Mouse (Mus musculus): ENCODE measurements at regions not wholly inside any gene's neighbourhood (a gene's known extent, or its start where the extent isn't known, plus 50 kb on each side); places are given as distances from the start of the nearest gene placed in this dataset.

- no peak for ATAC-seq
These were observed 152.6 kb downstream of the Chst1 start for GRCm38 (mm10) chr2:92752156-92752555.

DNA sequence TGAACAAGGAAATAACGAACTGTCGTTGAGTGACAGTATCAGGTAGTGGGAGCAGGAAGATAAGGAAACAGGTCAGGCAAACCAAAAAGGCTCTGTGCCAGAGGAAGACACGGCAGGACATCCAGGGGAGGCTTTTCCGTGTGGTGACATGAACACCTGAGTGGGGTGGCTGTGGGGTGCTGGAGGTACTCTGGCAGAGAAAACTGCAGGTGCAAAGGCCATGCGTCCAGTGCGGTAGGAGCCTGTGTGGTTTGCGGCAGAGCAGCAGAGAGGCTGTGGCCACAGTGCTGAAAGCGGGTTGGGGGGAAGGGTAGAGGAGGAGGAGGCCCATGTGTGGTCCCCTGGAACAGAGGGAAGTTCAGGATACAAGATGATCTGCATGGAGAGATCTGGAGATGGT is 153.3 kb downstream of the Chst1 start:
- DNase-seq (ENCODE audit: low spot score) = no peak

More at GRCm38 (mm10) chr2:92752156-92752555, 152.6 kb downstream of the Chst1 start:
- Histone ChIP-seq H3K27me3 (replicated peaks; ENCODE audit: control insufficient read depth, insufficient read depth, low read length) (no peaks in the 10 kb centered on the region), H3K4me1 (ENCODE audit: control insufficient read depth, insufficient read depth, low read length) (no peaks in the 10 kb centered on the region), H3K4me2 (ENCODE audit: low read length) (no peak overlapping the region), H3K9ac (ENCODE audit: low read length) (no peak overlapping the region), H3K36me3 (ENCODE audit: control insufficient read depth, insufficient read depth, low read length) (no peaks in the 10 kb centered on the region), H3K9me3 (replicated peaks; ENCODE audit: control insufficient read depth, low read length) (no peaks in the 10 kb centered on the region), H3K27ac (ENCODE audit: low read depth, low read length) (no peak overlapping the region), H3K4me3 (ENCODE audit: low read depth, low read length) (no peak overlapping the region)
- 92% methylated on average over 3 of the region's 3 CpGs for WGBS
- no peak for DNase-seq (ENCODE audit: low spot score)

DNA sequence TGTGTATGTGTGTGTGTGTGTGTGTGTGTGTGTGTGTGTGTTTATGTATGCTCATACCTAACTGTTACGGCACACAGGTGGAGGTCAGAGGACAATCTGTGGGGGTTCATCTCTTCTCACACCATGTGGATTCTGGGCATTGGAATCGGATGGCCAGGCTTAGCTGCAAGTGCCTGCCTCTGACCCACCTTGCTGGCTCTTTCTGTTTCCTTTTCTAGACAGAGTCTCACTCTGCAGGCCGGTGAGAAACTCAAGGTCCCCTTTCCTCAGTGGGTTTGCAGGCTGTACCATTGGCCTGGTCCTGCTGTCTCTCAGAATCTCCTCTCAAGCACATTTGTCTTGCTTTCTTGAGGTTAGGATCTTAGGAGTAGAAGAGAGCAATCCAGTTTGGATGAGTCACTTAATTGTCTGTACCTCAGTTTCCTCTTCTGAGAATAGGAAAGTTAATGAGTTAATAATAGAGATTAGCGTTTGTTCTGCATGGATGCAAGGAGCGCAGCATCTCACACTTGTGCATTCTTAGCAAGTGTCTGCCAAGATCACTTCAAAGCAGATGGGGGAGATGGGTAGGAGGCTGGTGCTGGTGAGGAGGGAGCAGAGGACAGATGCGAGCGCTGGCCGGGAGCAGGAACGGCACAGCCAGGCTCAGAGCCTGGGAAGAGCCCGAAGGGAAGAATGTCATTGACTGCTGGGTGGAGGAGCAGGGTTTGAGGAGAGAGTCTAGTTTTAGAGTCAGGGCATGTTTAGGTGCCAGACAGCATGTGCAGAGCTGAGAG is 155.2 kb downstream of the Chst1 start:
- Histone ChIP-seq H3K27ac (ENCODE audit: low read depth, low read length) (0 out of 2 replicates have a peak overlapping the region, but pooled peaks have one; percentile 44), H3K9ac (ENCODE audit: low read length) (no peak overlapping the region), H3K4me2 (ENCODE audit: low read length) (no peak overlapping the region), H3K4me3 (ENCODE audit: low read depth, low read length) (no peak overlapping the region), H3K36me3 (ENCODE audit: control insufficient read depth, insufficient read depth, low read length) (no peaks in the 10 kb centered on the region), H3K9me3 (replicated peaks; ENCODE audit: control insufficient read depth, low read length) (no peaks in the 10 kb centered on the region), H3K27me3 (replicated peaks; ENCODE audit: control insufficient read depth, insufficient read depth, low read length) (no peaks in the 10 kb centered on the region), H3K4me1 (ENCODE audit: control insufficient read depth, insufficient read depth, low read length) (no peaks in the 10 kb centered on the region)
- peak; percentile 40 for DNase-seq (ENCODE audit: low spot score)
- ATAC-seq = no peak; the same call in 1 of the 2 replicates
- 58% methylated on average over 10 of the region's 10 CpGs for WGBS

More for the DNA sequence above, 153.3 kb downstream of the Chst1 start:
- WGBS = 86% methylated on average over 8 of the region's 8 CpGs
- H3K4me2 ChIP-seq (ENCODE audit: low read length) = no peak overlapping the region
- H3K9ac ChIP-seq (ENCODE audit: low read length) = no peak overlapping the region
- H3K36me3 ChIP-seq (ENCODE audit: control insufficient read depth, insufficient read depth, low read length) = no peaks in the 10 kb centered on the region
- H3K9me3 ChIP-seq (replicated peaks; ENCODE audit: control insufficient read depth, low read length) = no peaks in the 10 kb centered on the region
- no peak overlapping the region for H3K27ac ChIP-seq (ENCODE audit: low read depth, low read length)
- no peaks in the 10 kb centered on the region for H3K27me3 ChIP-seq (replicated peaks; ENCODE audit: control insufficient read depth, insufficient read depth, low read length)
- no peak for ATAC-seq
- H3K4me1 ChIP-seq (ENCODE audit: control insufficient read depth, insufficient read depth, low read length) = no peaks in the 10 kb centered on the region
- H3K4me3 ChIP-seq (ENCODE audit: low read depth, low read length) = no peak overlapping the region

GRCm38 (mm10) chr2:92756491-92756890 is 157.0 kb downstream of the Chst1 start:
- ATAC-seq = no peak
- Histone ChIP-seq H3K27me3 (replicated peaks; ENCODE audit: control insufficient read depth, insufficient read depth, low read length) (no peaks in the 10 kb centered on the region), H3K36me3 (ENCODE audit: control insufficient read depth, insufficient read depth, low read length) (no peaks in the 10 kb centered on the region), H3K4me1 (ENCODE audit: control insufficient read depth, insufficient read depth, low read length) (no peaks in the 10 kb centered on the region), H3K9ac (ENCODE audit: low read length) (no peak overlapping the region), H3K27ac (ENCODE audit: low read depth, low read length) (no peak overlapping the region), H3K4me3 (ENCODE audit: low read depth, low read length) (no peak overlapping the region), H3K9me3 (replicated peaks; ENCODE audit: control insufficient read depth, low read length) (no peaks in the 10 kb centered on the region), H3K4me2 (ENCODE audit: low read length) (no peak overlapping the region)
- 100% methylated on average over 1 of the region's 1 CpGs for WGBS
- no peak for DNase-seq (ENCODE audit: low spot score)

GRCm38 (mm10) chr2:92758775-92759174 is 156.1 kb upstream of the Syt13 start:
- no peak overlapping the region for H3K9ac ChIP-seq (ENCODE audit: low read length)
- no peaks in the 10 kb centered on the region for H3K9me3 ChIP-seq (replicated peaks; ENCODE audit: control insufficient read depth, low read length)
- no peaks in the 10 kb centered on the region for H3K36me3 ChIP-seq (ENCODE audit: control insufficient read depth, insufficient read depth, low read length)
- no peak for DNase-seq (ENCODE audit: low spot score)
- ATAC-seq = no peak
- no peak overlapping the region for H3K4me2 ChIP-seq (ENCODE audit: low read length)
- no peak overlapping the region for H3K4me3 ChIP-seq (ENCODE audit: low read depth, low read length)
- no peaks in the 10 kb centered on the region for H3K4me1 ChIP-seq (ENCODE audit: control insufficient read depth, insufficient read depth, low read length)
- no peaks in the 10 kb centered on the region for H3K27me3 ChIP-seq (replicated peaks; ENCODE audit: control insufficient read depth, insufficient read depth, low read length)
- H3K27ac ChIP-seq (ENCODE audit: low read depth, low read length) = no peak overlapping the region
- 78% methylated on average over 3 of the region's 3 CpGs for WGBS

DNA sequence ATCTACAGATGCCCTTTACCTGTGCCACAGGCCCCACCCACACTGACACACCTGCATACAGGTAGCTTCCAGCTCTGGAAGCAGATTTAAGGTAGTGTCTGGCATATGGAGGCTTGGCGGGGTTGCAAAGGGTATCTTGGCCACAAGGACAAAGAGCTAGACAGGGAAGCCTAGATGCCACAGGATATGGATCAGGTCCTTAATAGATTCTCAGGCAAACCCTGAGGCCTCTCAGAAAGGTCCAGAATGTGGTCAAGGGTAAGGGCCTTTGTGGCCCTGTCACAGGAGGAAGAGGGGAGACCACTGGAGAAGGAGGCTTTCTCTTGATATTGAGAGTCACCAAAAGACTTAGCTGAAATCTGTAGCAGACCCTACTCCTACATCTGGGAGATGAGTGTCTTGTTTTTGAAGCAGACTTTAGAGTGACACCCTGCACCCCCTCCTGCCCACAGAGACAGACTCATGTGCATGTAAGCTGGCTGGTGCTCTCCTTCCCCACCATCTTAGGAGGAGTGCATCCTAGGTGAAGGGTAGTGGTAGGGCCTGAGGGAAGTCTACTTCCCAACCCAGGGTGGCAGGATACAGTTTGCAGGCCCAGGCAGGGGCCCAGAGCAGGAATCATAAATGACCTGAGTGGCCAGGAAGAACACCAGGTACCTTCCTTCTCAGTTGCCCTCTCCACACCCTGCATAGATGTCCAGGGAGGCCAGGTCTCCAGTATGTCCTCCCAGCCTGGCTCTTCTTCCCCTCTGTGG is 150.8 kb upstream of the Syt13 start:
- Histone ChIP-seq H3K9ac (ENCODE audit: low read length) (no peak overlapping the region), H3K27me3 (replicated peaks; ENCODE audit: control insufficient read depth, insufficient read depth, low read length) (no peaks in the 10 kb centered on the region), H3K4me2 (ENCODE audit: low read length) (no peak overlapping the region), H3K4me1 (ENCODE audit: control insufficient read depth, insufficient read depth, low read length) (no peaks in the 10 kb centered on the region), H3K9me3 (replicated peaks; ENCODE audit: control insufficient read depth, low read length) (no peaks in the 10 kb centered on the region), H3K4me3 (ENCODE audit: low read depth, low read length) (no peak overlapping the region), H3K27ac (ENCODE audit: low read depth, low read length) (no peak overlapping the region), H3K36me3 (ENCODE audit: control insufficient read depth, insufficient read depth, low read length) (no peaks in the 10 kb centered on the region)
- ATAC-seq (no peak), DNase-seq (ENCODE audit: low spot score) (no peak)
- 97% methylated on average over 1 of the region's 1 CpGs for WGBS

DNA sequence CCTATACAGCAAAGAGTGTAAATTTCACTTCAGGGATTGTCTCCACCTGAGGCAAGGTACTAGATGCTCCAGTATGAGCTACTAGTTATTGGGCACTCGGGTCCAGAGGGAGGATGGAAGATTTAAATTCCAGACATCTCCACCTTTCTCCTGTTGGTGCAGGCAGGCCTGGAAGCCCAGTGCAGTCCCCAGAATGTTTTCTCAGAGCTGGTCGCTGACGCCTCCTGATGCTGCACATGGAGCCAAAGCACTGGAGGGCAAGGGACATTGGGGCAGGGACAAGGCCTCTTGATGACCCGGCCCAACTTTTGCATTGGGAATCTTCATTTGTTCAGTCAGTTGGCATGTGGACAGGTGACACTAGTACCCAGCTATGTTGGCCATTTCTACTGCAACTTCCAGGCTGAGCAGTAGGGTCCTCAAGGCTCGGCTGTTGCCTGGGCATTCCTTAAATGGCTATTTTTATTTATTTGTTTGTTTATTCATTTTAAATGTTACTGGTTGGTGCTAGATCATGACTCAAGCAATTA is 147.4 kb upstream of the Syt13 start:
- Histone ChIP-seq H3K4me1 (ENCODE audit: control insufficient read depth, insufficient read depth, low read length) (no peaks in the 10 kb centered on the region), H3K4me2 (ENCODE audit: low read length) (no peak overlapping the region), H3K27ac (ENCODE audit: low read depth, low read length) (no peak overlapping the region), H3K9me3 (replicated peaks; ENCODE audit: control insufficient read depth, low read length) (0 out of 2 replicates have a peak, but pooled peaks cover 3% of the 10 kb centered on the region), H3K36me3 (ENCODE audit: control insufficient read depth, insufficient read depth, low read length) (no peaks in the 10 kb centered on the region), H3K4me3 (ENCODE audit: low read depth, low read length) (no peak overlapping the region), H3K27me3 (replicated peaks; ENCODE audit: control insufficient read depth, insufficient read depth, low read length) (no peaks in the 10 kb centered on the region), H3K9ac (ENCODE audit: low read length) (no peak overlapping the region)
- DNase-seq (ENCODE audit: low spot score) (no peak), ATAC-seq (no peak)
- WGBS = 90% methylated on average over 5 of the region's 5 CpGs

DNA sequence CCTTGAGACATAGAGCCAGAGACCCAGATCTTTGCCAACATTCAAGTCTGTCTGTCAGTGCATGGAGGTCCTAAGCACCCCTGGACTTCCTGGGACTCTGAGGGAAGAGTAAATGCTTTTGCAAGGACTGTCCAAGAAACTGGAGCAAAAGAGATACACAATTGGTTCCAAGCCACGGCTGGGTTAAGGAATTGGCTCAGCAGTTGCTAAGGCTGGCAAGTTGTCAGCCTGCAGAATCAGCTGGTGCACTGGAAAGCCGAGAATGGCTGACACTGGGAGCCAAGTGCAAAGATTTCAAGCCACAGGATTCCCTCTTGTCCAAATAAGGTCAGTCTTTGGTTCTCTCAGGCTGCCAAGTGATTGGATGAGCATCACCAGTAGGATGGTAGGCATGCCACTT is 146.8 kb upstream of the Syt13 start:
- no peaks in the 10 kb centered on the region for H3K4me1 ChIP-seq (ENCODE audit: control insufficient read depth, insufficient read depth, low read length)
- H3K9ac ChIP-seq (ENCODE audit: low read length) = no peak overlapping the region
- H3K36me3 ChIP-seq (ENCODE audit: control insufficient read depth, insufficient read depth, low read length) = no peaks in the 10 kb centered on the region
- H3K27me3 ChIP-seq (replicated peaks; ENCODE audit: control insufficient read depth, insufficient read depth, low read length) = no peaks in the 10 kb centered on the region
- ATAC-seq (no peak), DNase-seq (ENCODE audit: low spot score) (peak; percentile 29)
- H3K4me2 ChIP-seq (ENCODE audit: low read length) = no peak overlapping the region
- WGBS = 50% methylated on average over 2 of the region's 2 CpGs
- no peak overlapping the region; the same call in 1 of the 2 replicates for H3K27ac ChIP-seq (ENCODE audit: low read depth, low read length)
- H3K9me3 ChIP-seq (replicated peaks; ENCODE audit: control insufficient read depth, low read length) = 0 out of 2 replicates have a peak, but pooled peaks cover 3% of the 10 kb centered on the region
- no peak overlapping the region for H3K4me3 ChIP-seq (ENCODE audit: low read depth, low read length)

DNA sequence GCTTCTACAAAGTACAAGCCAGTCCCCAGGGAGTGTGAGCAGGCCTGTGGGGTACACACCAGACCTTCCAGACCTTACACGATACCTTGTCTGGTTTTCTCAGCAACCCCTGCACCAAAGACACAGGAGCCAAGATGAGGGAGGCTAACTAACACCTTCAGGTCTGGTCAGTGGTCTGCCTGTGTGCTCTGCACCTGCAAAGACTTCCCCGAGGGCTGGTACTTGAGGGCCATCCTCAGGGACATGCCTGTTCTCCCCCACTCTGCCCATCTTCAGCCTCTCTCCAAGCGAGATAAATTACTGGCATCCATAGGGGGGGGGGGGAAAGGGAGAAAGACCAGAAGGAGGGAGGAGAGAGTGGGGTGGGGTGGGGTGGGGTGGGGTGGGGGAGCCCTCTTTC is 145.8 kb upstream of the Syt13 start:
- ATAC-seq = no peak

More for the DNA sequence above, 145.8 kb upstream of the Syt13 start:
- H3K27ac ChIP-seq (ENCODE audit: low read depth, low read length) = no peak overlapping the region
- no peak overlapping the region for H3K4me3 ChIP-seq (ENCODE audit: low read depth, low read length)
- H3K4me2 ChIP-seq (ENCODE audit: low read length) = no peak overlapping the region
- 0 out of 2 replicates have a peak, but pooled peaks cover 3% of the 10 kb centered on the region for H3K9me3 ChIP-seq (replicated peaks; ENCODE audit: control insufficient read depth, low read length)
- no peak for DNase-seq (ENCODE audit: low spot score)
- 70% methylated on average over 3 of the region's 3 CpGs for WGBS
- H3K27me3 ChIP-seq (replicated peaks; ENCODE audit: control insufficient read depth, insufficient read depth, low read length) = no peaks in the 10 kb centered on the region
- no peak overlapping the region for H3K9ac ChIP-seq (ENCODE audit: low read length)
- no peaks in the 10 kb centered on the region for H3K36me3 ChIP-seq (ENCODE audit: control insufficient read depth, insufficient read depth, low read length)
- H3K4me1 ChIP-seq (ENCODE audit: control insufficient read depth, insufficient read depth, low read length) = no peaks in the 10 kb centered on the region
